Mouse (Mus musculus): ENCODE measurements around the gene Wnt3. TPM values are rescaled to one million over a fixed set of nuclear protein-coding genes. Genes with fewer than 3 reads are reported as not detected.

Gene Wnt3
- polyA plus RNA-seq, 1 experiment: 24.1 TPM

- Histone ChIP-seq H3K36me3 (ENCODE audit: control insufficient read depth, insufficient read depth, low read length) (no peaks in the 10 kb centered on the region), H3K27me3 (ENCODE audit: control insufficient read depth, insufficient read depth, low read length) (no peaks in the 10 kb centered on the region), H3K4me1 (ENCODE audit: control insufficient read depth, insufficient read depth, low read length) (no peaks in the 10 kb centered on the region), H3K4me3 (ENCODE audit: control insufficient read depth, low read depth, low read length) (no peak overlapping the region), H3K27ac (ENCODE audit: control insufficient read depth, insufficient read depth, low read depth, low read length) (no peak overlapping the region)
- no peak for TF ChIP-seq POLR2A (IDR thresholded peaks at IDR 0.05; ENCODE audit: control insufficient read depth, low read depth, low read length)
- TF ChIP-seq CTCF (IDR thresholded peaks at IDR 0.05; ENCODE audit: control insufficient read depth, insufficient read depth, insufficient replicate concordance, low read depth, low read length): no peak
Measured at GRCm38 (mm10) chr11:103865346-103865745, 91.4 kb downstream of the Wnt3 start.

Other genes with a start within 250 kb of the Wnt3 start
- gene Gm884, start 153.0 kb upstream of the Wnt3 start, polyA plus RNA-seq (2012; rRNA removed): 21.5 and 29.5 TPM in 2 replicates
- 231 and 296 TPM in 2 replicates for gene Lyzl6, start 135.3 kb upstream of the Wnt3 start, polyA plus RNA-seq (2012; rRNA removed)
- 2.7 and 4.8 TPM in 2 replicates for gene Rprml, start 124.6 kb upstream of the Wnt3 start, polyA plus RNA-seq (2012; rRNA removed)
- 150 and 154 TPM in 2 replicates for gene Gosr2, start 76.3 kb upstream of the Wnt3 start, polyA plus RNA-seq (2012; rRNA removed)
- gene Wnt9b, start 24.3 kb upstream of the Wnt3 start, polyA plus RNA-seq (2012; rRNA removed): 0.15 and 0.30 TPM in 2 replicates
- gene Nsf, start 179.9 kb downstream of the Wnt3 start, polyA plus RNA-seq (2012; rRNA removed): 9.0 and 10.3 TPM in 2 replicates
- gene Arf2, start 192.6 kb downstream of the Wnt3 start, polyA plus RNA-seq (2012; rRNA removed): 9.3 and 12.7 TPM in 2 replicates

Measured in testis, adult 2 months (tissue).